Mouse (Mus musculus): Measurements from ENCODE around the gene Schip1.
"Not testable (repeated sequence)": the region's sequence is repeated elsewhere in the genome, so short reads cannot be mapped to it uniquely, and the experiment has no call there.

Gene Schip1

DNA sequence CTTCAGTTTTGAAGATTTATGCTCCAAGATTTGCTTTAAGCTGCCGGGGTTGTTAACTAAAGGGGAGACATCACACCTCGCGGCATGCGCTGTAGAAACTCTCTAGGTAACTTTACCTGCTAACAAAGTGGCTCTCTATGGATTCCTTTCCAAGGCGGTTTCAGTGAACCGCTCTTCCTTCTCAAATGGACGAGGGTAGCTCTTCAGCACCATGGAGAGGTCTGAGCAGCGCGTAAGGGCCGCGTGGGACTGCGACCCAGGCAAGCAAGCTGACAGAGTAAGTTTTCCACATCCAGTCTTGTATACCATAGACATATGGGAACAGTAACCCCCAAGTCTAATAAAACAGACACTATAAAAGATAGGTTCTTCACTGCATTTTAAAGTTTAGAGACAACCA lies at the start of gene Schip1:
Gene Schip1, plus strand, starts transcription at position 72 of the 400 bp plus-strand sequence.
- in situ Hi-C loops (cut with MboI, MseI): loop anchor here (25.0 kb wide), 1 partner anchor 473 kb away; no protein-coding TSS in a partner anchor

DNA sequence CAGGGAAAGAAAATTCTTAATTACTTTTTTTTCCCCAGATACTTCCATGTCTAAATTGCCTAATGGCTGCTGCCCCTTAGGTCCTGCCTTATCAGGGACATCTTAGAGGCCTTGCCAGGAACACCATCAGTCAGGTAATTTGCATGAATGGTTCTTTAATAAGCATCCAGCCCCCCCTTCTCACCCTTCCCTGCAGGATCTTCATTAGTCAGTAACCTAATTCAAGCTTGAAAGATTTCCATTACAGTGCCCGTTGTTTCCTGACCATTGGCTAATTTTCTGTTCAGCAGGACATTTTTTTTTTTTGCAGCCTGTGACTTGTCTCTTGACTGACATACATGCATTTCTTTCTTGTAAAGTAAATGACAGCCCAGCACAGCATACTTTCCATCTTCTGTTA lies 48.8 kb upstream of the Schip1 start:
- in situ Hi-C loops (cut with MboI, MseI): no loop called here

DNA sequence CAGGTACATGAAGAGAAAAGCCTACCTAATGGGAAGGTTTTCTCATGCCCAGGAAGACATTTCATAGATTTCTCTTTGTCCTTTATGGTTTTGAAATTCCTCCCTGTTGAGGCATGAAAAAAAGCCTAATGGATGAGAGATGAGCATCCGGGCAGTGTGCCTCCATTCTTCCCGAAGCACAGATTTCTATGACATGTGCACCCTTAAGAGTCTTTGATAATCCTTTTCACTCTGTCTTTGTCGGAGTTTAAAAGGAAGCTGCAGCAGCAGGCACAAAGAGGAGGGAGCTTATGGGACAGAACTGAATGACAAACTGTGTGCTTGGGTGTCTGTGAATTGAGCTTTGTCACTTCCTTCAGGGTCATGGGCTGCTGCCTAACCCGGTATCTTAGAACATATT lies 45.2 kb upstream of the Schip1 start:
- in situ Hi-C loops (cut with MboI, MseI): no loop called here

DNA sequence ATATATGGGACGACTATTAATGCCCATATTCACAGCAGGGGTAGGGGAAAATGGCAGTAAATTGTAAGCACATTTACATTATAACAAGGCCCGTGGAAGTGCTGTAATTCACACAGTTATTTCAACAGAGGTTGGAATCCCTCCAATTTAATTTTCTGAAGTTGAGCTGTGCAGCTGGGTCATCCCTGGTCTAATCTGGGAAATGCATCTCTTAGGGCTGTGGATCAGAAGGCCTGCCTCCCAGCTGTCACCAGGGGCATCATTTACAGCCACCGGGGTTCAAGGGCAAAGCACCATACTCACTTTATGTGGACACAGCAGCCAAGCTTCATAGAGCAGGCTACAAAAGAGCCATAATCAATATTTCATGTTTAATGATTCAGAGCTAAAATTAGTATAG lies 28.5 kb upstream of the Schip1 start:
- in situ Hi-C loops (cut with MboI, MseI): loop anchor here (25.0 kb wide), 1 partner anchor 424 kb away; no protein-coding TSS in a partner anchor

DNA sequence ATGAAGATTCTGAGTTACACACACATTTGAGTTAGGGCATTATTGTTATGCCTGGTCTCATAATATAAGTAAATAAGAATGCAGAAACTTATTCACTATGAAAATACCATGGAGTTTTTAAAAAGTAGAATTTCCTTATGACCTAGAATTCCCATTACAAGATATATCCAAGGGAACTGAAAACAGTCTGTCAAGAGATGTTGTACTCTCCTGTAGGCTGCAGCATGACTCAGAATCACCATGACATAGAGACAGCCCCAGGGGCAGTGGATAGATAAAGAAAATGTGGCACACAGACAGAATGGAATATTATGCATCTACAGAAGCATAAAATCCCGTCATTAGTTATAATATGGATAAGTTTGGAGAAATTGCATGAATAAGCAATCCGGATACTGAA lies 21.7 kb upstream of the Schip1 start:
- in situ Hi-C loops (cut with MboI, MseI): loop anchor here (10.0 to 25.0 kb wide), 2 partner anchors 431 to 688 kb away; no protein-coding TSS in a partner anchor

DNA sequence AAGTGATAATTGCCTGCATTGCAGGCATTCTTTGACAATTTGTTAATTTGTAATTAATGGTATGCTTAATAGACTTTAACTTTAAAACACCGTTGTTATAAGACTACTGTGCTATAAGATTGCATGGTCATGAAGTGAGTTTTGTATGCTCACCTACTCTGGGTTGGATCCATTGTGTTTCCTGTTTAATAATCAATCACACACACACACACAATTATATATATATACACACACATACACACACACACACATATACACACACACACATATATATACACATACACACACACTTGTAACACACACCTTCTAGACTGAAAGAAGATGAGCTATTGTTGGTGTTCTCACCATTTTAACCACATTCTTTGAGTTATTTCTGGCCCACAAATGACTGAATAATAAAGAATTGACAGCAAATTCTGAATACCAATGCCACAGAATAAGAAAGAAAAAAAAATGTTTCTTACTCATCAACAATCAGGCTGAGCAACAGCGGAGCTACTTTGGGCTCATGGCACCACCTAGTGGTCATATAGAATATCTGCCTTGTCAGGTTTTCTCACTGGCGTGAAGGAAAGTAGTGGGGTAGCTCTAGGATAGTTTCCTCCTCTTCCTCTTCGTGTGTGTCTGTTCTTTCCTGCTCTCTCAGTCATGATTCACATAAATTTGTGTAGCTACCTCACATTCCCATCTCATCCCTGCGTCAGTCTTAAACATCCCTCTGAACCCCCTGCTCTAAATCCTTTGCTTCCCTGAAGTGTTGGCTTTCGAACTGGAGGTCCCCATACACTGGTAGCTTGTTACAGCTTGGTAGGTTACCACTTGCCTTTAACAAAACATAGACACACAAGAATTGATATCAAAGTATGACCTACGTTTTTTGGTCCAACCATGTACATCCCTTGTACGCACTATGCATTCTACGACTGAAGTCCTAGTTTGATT lies 18.9 kb upstream of the Schip1 start:
- in situ Hi-C loops (cut with MboI, MseI): loop anchor here (10.0 to 25.0 kb wide), 2 partner anchors 433 to 691 kb away; no protein-coding TSS in a partner anchor

DNA sequence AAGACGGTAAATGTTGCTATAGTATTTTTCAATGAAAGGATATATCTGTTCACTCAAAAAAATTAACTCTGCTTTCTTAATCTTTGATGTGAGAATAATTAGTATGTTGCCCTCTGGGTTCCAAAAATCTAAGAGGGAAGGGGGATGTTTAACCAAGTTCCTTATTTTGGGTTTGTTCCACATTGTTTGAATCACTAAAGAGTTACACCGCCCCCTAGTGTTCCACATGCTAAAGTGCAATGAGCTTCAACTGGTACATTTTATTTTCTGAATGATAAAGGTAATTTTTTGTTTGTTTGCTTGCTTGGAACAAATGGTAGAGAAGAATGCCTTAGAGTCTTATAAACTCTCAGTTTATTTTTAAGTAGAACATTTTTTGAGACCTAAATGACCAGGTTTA lies 11.1 kb upstream of the Schip1 start:
- in situ Hi-C loops (cut with MboI, MseI): loop anchor here (5.0 to 25.0 kb wide), 2 partner anchors 484 to 541 kb away; no protein-coding TSS in a partner anchor

DNA sequence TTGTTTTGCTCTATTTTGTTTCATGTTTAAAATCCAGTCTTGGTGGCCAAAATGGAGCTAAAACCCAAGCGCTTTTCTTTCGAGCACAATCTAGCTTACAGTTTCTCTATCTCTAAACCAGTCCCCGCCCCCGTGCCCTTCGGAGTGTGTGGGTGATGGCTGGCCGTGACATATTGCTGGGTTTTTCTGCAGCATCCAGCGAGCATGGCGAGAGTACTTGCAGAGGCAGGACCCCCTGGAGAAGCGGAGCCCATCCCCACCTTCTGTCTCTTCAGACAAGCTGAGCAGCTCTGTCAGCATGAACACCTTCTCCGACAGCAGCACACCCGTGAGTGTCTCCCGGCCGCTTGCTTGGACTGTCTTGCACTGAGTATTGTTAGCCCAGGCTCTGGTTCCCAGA lies 9.5 kb upstream of the Schip1 start:
- in situ Hi-C loops (cut with MboI, MseI): loop anchor here (25.0 kb wide), 1 partner anchor 482 kb away; no protein-coding TSS in a partner anchor

DNA sequence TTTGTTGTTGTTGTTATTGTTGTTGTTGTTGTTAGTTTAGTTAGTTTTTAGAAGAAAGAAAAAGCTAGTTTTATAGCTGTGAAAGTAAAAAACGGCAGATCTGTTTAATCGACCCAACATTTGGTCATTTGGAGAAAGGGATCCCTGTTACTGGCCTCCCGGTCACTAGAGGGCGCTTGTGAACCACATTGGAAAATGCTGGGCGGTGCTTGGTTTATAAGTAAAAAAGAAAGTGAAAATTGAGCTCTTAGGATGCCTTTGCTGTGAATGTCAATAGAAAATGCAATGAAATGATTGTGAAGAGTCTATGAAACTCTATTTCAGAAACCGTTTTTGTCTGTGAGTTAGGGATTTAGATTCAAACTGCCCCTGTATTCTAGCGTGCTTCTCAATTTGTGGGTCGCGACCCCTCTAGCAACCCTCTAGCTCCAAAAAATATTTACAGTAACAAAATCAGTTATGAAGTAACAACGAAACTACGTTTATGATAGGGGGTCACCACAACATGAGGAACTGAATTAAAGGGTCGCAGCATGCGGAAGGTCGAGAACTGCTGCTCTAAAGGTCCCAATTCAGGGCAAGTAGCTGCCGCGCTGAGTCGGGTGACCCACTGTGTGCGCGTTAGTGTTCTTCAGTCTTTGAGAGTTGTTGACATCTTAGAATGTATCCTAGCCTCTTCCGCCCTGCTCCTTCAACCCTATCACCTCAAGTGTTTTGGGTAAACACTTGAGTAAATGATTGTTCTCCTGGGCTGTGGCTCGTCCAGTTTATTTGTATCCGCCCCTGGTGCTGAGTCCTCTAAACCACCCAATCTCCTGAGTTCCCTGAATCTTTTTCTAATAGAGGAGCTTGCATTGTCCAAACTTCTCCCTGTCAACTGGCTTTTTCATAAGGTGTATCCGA lies 8.0 kb upstream of the Schip1 start:
- in situ Hi-C loops (cut with MboI, MseI): loop anchor here (25.0 kb wide), 1 partner anchor 481 kb away; no protein-coding TSS in a partner anchor

DNA sequence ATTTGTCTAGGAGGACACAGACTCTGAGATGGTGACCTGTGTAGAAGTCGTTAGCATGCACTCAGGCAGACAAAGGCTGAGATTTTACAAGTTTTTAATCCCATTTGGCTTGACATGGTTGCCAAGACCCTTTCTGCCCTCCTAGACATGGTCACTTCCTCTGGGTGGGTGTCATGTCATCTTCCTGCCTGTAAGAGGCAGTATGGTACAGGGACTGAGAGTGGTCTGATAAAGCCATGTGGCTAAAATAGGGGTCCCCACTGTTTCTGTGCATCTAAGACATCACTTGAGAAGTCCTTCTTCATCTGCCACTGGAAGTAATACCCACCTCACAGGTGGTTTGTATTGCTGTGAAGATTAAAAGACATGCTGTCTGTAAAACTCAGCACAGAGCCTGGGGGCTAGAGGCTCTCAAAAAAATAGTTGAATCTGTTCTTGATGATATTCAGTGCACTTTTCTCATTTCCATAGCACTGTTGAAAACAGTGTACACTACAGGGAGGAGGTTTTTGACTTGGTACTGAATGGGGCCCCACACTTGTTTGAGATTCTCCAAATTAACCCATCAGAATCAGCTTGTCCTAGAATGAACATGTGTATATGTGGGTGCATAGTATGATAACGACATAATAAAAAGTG lies 5.3 kb upstream of the Schip1 start:
- in situ Hi-C loops (cut with MboI, MseI): loop anchor here (25.0 kb wide), 1 partner anchor 478 kb away; no protein-coding TSS in a partner anchor

DNA sequence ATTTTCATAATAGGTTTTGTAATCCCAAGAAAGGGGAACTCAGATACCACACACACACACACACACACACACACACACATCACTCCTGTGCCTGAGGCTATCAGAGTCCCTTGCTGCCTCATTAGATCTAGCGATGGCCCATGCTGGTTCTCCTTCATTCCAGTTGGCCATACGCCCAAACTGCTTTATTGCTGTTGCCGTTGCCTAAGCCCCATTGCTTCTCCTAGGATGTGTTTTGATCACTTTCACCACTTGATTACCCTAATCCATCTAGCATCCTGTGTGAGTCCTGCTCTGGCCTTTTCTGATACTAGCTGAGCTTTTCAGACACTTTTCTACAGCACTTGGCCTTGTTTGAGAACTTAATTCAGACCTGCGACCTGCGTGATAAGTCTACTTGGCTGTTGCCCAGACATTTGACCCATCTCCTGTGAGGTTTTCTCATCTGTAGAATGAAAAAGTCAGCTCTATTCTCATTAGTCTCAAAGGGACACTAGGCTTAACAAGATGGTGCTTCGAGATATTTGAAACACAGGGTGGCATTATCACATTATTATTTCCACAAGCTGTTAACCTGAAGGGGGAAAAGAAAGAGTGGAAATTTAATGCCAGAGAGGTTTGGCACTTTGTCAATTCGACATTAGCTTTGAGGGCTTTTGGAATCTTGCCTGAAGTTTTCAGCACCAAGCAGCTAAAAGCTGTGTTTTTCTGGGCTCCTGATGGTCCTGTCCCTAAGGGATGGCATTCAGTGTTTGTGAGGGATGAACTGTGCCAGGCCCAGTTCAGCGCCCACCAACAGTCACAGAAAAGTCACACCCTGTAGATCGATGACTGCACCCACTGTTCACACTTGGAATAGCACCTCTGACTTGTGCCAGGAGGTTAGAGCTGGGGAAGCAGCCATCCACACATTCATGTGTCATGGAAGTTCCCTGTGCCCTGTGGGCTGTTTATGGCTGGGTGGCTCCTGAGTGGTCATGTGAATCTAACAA lies 7.1 kb downstream of the Schip1 start:
- in situ Hi-C loops (cut with MboI, MseI): loop anchor here (25.0 kb wide), 1 partner anchor 466 kb away; no protein-coding TSS in a partner anchor

DNA sequence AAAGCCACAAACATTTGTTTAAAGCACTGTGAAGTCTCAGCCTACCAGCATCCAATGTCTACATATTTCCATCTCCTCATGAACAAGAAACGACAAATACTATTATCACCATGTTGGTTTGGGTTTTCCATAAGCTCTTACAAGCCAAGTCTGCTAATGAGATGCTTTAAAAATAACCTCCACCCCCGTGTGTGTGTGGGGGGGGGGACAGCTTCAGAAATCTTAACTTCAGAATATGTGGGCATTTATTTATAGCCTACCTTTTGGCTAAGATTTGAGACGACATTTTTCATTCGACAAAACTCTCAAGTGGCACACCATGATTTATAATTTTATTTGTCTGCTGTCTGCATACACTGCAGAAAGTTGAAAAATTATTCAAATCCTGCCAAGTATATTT lies 12.8 kb downstream of the Schip1 start:
- in situ Hi-C loops (cut with MboI, MseI): no loop called here

DNA sequence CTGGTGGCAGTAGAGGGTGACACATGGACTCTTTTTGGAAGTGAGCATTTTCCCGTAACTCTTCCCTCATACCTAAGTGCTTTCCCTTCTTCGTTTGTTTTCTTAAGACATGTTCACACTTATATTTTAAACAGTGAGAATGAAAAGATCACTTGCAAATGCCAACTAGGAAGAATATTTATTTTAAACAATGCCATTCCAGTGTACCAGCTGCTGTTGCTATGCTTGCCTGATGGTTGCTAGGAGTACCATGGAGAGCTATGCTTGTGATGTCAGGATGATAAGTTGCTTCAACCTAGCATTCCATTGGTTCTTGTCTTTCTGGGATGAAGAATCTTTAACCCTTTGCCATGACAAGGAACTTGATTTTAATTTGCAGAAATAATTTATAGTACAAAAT lies 20.4 kb downstream of the Schip1 start:
- in situ Hi-C loops (cut with MboI, MseI): no loop called here

DNA sequence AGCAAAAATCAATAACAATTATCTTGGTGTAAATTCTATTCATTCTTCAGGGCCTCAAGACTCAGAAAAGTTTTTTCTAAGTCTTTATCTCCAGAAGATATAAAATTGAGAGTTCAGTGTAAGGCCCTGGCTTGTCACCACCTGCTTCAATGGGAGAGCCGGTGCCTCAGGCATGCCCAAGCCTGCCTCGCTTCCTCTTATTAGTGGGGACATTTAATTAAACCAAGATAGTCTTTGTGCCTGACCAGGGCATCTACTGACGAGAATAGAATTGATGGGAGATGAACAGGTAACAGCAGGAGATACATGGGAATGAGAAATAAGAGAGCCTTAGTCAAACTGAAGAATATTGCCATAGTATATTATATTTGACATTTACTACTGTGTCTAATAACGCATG lies 27.5 kb downstream of the Schip1 start:
- in situ Hi-C loops (cut with MboI, MseI): no loop called here

DNA sequence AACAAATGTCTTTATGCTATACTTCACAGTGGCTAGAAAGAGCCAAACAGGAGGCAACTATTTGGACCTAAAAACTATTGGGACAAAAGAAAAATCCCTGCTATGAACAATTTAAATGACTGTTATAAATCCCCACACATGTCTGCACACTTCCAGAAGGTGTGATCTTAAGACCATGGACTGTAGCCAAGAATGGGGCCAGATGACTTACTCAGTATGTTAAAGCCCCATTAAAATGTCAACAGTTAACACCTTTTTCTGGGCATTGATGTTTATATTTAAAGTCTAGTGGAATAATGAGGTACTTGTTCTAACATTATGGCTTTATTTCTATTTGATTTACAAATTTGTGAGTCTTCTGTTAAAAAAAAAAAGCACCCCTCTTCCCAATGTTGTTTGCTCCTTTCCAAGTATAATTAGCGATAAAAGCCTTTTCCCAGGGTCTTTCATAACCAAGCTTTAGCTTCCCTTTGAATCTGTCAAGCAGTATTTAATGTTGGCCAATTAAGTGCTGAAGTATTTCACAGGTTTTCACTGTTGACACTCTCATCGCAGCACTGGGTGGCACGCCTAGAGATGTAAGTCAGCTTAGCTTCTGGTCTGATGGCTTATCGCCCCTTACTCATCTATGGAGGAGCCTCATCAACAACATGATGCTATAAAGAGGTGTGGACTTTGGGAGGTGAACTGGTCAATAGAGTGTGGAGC lies 32.3 kb downstream of the Schip1 start:
- in situ Hi-C loops (cut with MboI, MseI): no loop called here

DNA sequence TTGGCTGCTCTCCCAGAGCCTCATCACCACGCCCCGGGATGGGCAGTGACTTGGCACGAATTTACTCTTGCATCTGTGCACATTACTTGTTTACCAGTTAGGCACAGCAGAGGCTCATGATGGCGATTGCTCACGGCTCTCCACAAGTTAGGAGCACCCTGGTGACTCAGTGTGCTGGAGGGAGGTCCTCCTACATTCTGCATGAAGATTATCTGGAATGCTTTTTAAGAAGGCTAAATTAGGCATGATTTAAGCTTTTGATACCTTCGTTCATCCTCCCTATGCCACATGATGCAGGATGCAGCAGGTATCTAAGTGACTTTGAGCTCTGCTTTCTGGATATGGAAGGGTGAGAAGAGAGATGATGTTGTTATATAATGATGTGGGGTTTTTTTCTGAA lies 35.0 kb downstream of the Schip1 start:
- in situ Hi-C loops (cut with MboI, MseI): not testable (repeated sequence)

DNA sequence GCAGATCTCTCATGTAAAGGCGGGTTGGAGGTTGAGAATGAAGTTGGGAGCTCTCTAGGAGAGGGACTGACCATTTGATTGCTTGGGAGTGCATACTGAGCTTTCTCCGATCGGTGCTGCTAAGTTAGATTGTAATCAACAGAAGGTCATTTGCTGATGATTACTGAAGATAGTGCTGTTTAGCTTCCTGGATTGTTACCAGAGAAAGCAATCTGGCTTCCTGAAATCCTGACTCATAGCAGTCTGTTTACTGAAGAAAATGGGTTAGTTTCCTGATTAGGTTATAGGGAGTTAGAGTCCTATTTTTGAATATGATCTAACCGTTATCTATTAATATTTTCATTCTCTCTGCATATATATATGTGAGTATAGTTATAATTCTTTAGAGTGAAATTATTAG lies 36.7 kb downstream of the Schip1 start:
- in situ Hi-C loops (cut with MboI, MseI): no loop called here

DNA sequence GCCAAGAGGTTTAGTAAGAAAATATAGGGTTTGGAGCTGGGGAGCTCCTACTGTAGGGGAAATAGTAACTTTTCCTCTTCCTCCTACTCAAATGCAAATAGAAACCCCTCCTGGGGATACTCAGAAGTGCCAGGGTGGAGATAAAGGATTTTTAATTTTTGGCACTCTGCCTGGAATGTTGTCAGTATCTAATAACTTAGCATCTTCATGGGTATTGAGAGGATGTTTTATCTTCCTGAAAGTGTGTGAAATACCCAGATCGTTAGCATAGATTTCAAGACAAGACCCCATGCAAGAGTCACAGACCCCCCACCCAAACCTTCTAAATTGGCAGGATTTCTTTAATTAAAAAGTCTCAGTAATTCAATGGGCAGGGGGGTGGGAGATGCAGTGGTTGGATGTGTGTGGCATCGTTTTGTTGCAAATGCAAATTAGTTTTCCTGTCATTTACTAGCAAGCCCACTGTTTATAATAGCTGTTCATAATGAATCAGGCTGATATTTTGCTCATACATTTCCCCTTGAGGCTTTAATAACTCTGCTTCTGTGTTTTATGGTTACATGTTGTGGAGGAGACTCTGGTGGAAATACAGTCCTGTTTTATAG lies 40.6 kb downstream of the Schip1 start:
- in situ Hi-C loops (cut with MboI, MseI): no loop called here

DNA sequence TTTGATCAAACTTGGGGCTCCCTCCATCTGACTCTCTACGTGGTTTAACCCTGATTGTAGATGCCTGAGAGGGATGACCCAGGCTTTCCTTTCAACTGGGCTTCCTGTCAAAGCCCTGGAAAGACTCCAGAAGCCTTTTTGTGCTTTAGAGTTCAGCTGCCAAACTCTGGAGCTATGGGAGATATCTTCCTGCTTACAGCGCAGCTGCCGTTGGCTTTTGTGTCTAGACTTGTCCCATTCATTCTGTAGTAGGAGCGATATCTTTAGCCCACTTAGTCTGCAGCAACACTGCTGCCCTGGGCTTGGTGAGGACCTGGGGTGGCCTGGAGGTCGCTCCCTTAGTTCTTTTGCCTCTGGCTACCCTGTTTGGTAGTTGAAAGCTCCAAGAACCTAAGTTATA lies 56.7 kb downstream of the Schip1 start:
- in situ Hi-C loops (cut with MboI, MseI): no loop called here

Measured in regulatory T cell (primary cell).